Mouse (Mus musculus) liver, embryonic 12.5 days (tissue): ENCODE measurements at regions not wholly inside any gene's neighbourhood (a gene's known extent, or its start where the extent isn't known, plus 50 kb on each side); places are given as distances from the start of the nearest gene placed in this dataset.

Experiments
- ATAC-seq: fragments of 200-750 bp; cut with Nextera tagmentation; 2 replicates; pipeline ENCODE4 v1.8.0; 2017; ENCODE audit warnings: moderate number of reproducible peaks, mild to moderate bottlenecking, moderate library complexity
- H3K27ac ChIP-seq: fragments of 300-500 bp; sonication (generic); 2 replicates; pipeline ENCODE4 v1.5.1; 2016; ENCODE audit warnings: mild to moderate bottlenecking
- H3K27me3 ChIP-seq: fragments of 300-500 bp; sonication (generic); replicated peaks from 2 replicates; pipeline ENCODE4 v1.6.1; 2016; ENCODE audit warnings: mild to moderate bottlenecking, moderate library complexity
- H3K36me3 ChIP-seq: fragments of 300-500 bp; sonication (generic); 2 replicates; pipeline ENCODE4 v1.6.1; 2016; ENCODE audit warnings: mild to moderate bottlenecking, moderate library complexity
- H3K4me1 ChIP-seq: fragments of 300-500 bp; sonication (generic); 2 replicates; pipeline ENCODE4 v1.6.1; 2016
- H3K4me2 ChIP-seq: fragments of 300-500 bp; sonication (generic); 2 replicates; pipeline ENCODE4 v1.6.1; 2016; ENCODE audit warnings: mild to moderate bottlenecking, moderate library complexity
- H3K4me3 ChIP-seq: fragments of 300-500 bp; sonication (generic); 2 replicates; pipeline ENCODE4 v1.5.1; 2016; ENCODE audit warnings: mild to moderate bottlenecking, moderate library complexity
- H3K9ac ChIP-seq: fragments of 300-500 bp; sonication (generic); 2 replicates; pipeline ENCODE4 v1.6.1; 2016; ENCODE audit warnings: mild to moderate bottlenecking, moderate library complexity
- H3K9me3 ChIP-seq: fragments of 300-500 bp; sonication (generic); replicated peaks from 2 replicates; pipeline ENCODE4 v1.6.1; 2016; ENCODE audit warnings: mild to moderate bottlenecking, moderate library complexity
- WGBS: fragments of 180-500 bp; shearing (Covaris S2); methylation state at CpG from one replicate; pipeline ENCODE4 v1.1.7; 2016; ENCODE audit not compliant: insufficient replicate concordance; 5-methylcytosine and 5-hydroxymethylcytosine counted together

- Histone ChIP-seq H3K4me2 (no peak overlapping the region), H3K9ac (no peak overlapping the region), H3K27ac (no peak overlapping the region), H3K27me3 (no peaks in the 10 kb centered on the region), H3K9me3 (no peaks in the 10 kb centered on the region), H3K4me1 (no peaks in the 10 kb centered on the region), H3K36me3 (no peaks in the 10 kb centered on the region), H3K4me3 (no peak overlapping the region)
- WGBS: 55% methylated on average over 3 of the region's 3 CpGs
- ATAC-seq: no peak
Observed at GRCm38 (mm10) chr4:56619054-56619453, 120.8 kb upstream of the Gm26657 start.

GRCm38 (mm10) chr4:56618433-56618832, 121.4 kb upstream of the Gm26657 start:
- WGBS: 54% methylated on average over 5 of the region's 5 CpGs
- H3K4me2 ChIP-seq: no peak overlapping the region
- no peaks in the 10 kb centered on the region for H3K36me3 ChIP-seq
- no peaks in the 10 kb centered on the region for H3K4me1 ChIP-seq
- H3K27me3 ChIP-seq: no peaks in the 10 kb centered on the region
- ATAC-seq: no peak
- no peaks in the 10 kb centered on the region for H3K9me3 ChIP-seq
- no peak overlapping the region for H3K4me3 ChIP-seq
- no peak overlapping the region for H3K27ac ChIP-seq
- no peak overlapping the region for H3K9ac ChIP-seq

- no peak for ATAC-seq
- WGBS: 74% methylated on average over 10 of the region's 10 CpGs
- Histone ChIP-seq H3K36me3 (no peaks in the 10 kb centered on the region), H3K27ac (no peak overlapping the region), H3K4me1 (no peaks in the 10 kb centered on the region), H3K27me3 (no peaks in the 10 kb centered on the region), H3K4me3 (no peak overlapping the region), H3K4me2 (no peak overlapping the region), H3K9ac (no peak overlapping the region), H3K9me3 (no peaks in the 10 kb centered on the region)
Observed at GRCm38 (mm10) chr4:56617661-56618360, 122.1 kb upstream of the Gm26657 start.

- Histone ChIP-seq H3K9me3 (no peaks in the 10 kb centered on the region), H3K9ac (no peak overlapping the region), H3K4me2 (no peak overlapping the region), H3K36me3 (no peaks in the 10 kb centered on the region), H3K4me3 (no peak overlapping the region), H3K27ac (no peak overlapping the region), H3K4me1 (no peaks in the 10 kb centered on the region), H3K27me3 (no peaks in the 10 kb centered on the region)
- 53% methylated on average over 4 of the region's 4 CpGs for WGBS
- no peak for ATAC-seq
Observed at GRCm38 (mm10) chr4:56612325-56612724, 127.5 kb upstream of the Gm26657 start.

GRCm38 (mm10) chr4:56611751-56612150, 128.1 kb upstream of the Gm26657 start:
- ATAC-seq: no peak
- H3K4me3 ChIP-seq: no peak overlapping the region
- no peaks in the 10 kb centered on the region for H3K4me1 ChIP-seq
- H3K27ac ChIP-seq: no peak overlapping the region
- no peak overlapping the region for H3K4me2 ChIP-seq
- no peaks in the 10 kb centered on the region for H3K27me3 ChIP-seq
- no peak overlapping the region for H3K9ac ChIP-seq
- no peaks in the 10 kb centered on the region for H3K9me3 ChIP-seq
- 41% methylated on average over 4 of the region's 4 CpGs for WGBS
- H3K36me3 ChIP-seq: no peaks in the 10 kb centered on the region

- H3K27me3 ChIP-seq: no peaks in the 10 kb centered on the region
- no peak overlapping the region for H3K4me2 ChIP-seq
- no peaks in the 10 kb centered on the region for H3K36me3 ChIP-seq
- WGBS: 66% methylated on average over 6 of the region's 6 CpGs
- no peaks in the 10 kb centered on the region for H3K4me1 ChIP-seq
- no peaks in the 10 kb centered on the region for H3K9me3 ChIP-seq
- no peak for ATAC-seq
- H3K9ac ChIP-seq: no peak overlapping the region
- no peak overlapping the region for H3K4me3 ChIP-seq
- H3K27ac ChIP-seq: no peak overlapping the region
Observed at GRCm38 (mm10) chr4:56610273-56610672, 129.6 kb upstream of the Gm26657 start.

- 57% methylated on average over 4 of the region's 4 CpGs for WGBS
- H3K9me3 ChIP-seq: no peaks in the 10 kb centered on the region
Observed at GRCm38 (mm10) chr4:56608701-56609100, 131.2 kb upstream of the Gm26657 start.

GRCm38 (mm10) chr4:56598398-56598797, 141.5 kb upstream of the Gm26657 start:
- WGBS: 63% methylated on average over 2 of the region's 2 CpGs
- ATAC-seq: no peak

More at GRCm38 (mm10) chr4:56608701-56609100, 131.2 kb upstream of the Gm26657 start:
- no peak for ATAC-seq
- Histone ChIP-seq H3K9ac (no peak overlapping the region), H3K4me3 (no peak overlapping the region), H3K4me1 (no peaks in the 10 kb centered on the region), H3K36me3 (no peaks in the 10 kb centered on the region), H3K4me2 (no peak overlapping the region), H3K27ac (no peak overlapping the region), H3K27me3 (no peaks in the 10 kb centered on the region)

GRCm38 (mm10) chr4:56597931-56598330, 141.9 kb upstream of the Gm26657 start:
- Histone ChIP-seq H3K36me3 (no peaks in the 10 kb centered on the region), H3K9me3 (no peaks in the 10 kb centered on the region), H3K27ac (no peak overlapping the region), H3K27me3 (no peaks in the 10 kb centered on the region), H3K4me1 (no peaks in the 10 kb centered on the region), H3K4me3 (no peak overlapping the region), H3K9ac (no peak overlapping the region), H3K4me2 (no peak overlapping the region)
- ATAC-seq: no peak

More at GRCm38 (mm10) chr4:56598398-56598797, 141.5 kb upstream of the Gm26657 start:
- Histone ChIP-seq H3K9ac (no peak overlapping the region), H3K9me3 (no peaks in the 10 kb centered on the region), H3K4me2 (no peak overlapping the region), H3K4me1 (no peaks in the 10 kb centered on the region), H3K27ac (no peak overlapping the region), H3K27me3 (no peaks in the 10 kb centered on the region), H3K36me3 (no peaks in the 10 kb centered on the region), H3K4me3 (no peak overlapping the region)

- Histone ChIP-seq H3K9ac (no peak overlapping the region), H3K4me1 (no peaks in the 10 kb centered on the region), H3K27ac (no peak overlapping the region), H3K4me3 (no peak overlapping the region), H3K36me3 (no peaks in the 10 kb centered on the region), H3K27me3 (no peaks in the 10 kb centered on the region), H3K9me3 (no peaks in the 10 kb centered on the region), H3K4me2 (no peak overlapping the region)
- ATAC-seq: no peak
- WGBS: 47% methylated on average over 3 of the region's 3 CpGs
Observed at GRCm38 (mm10) chr4:56582405-56582804, 157.5 kb upstream of the Gm26657 start.

- Histone ChIP-seq H3K36me3 (no peaks in the 10 kb centered on the region), H3K9ac (no peak overlapping the region), H3K4me3 (no peak overlapping the region), H3K27me3 (no peaks in the 10 kb centered on the region), H3K9me3 (no peaks in the 10 kb centered on the region), H3K27ac (no peak overlapping the region), H3K4me2 (no peak overlapping the region), H3K4me1 (no peaks in the 10 kb centered on the region)
- ATAC-seq: no peak
- WGBS: 75% methylated on average over 15 of the region's 15 CpGs
Observed at GRCm38 (mm10) chr4:56576837-56577548, 162.9 kb upstream of the Gm26657 start.

- H3K4me2 ChIP-seq: no peak overlapping the region
- no peaks in the 10 kb centered on the region for H3K9me3 ChIP-seq
- no peak overlapping the region for H3K27ac ChIP-seq
- no peaks in the 10 kb centered on the region for H3K36me3 ChIP-seq
- no peak overlapping the region for H3K4me3 ChIP-seq
- H3K4me1 ChIP-seq: no peaks in the 10 kb centered on the region
- no peak overlapping the region for H3K9ac ChIP-seq
- H3K27me3 ChIP-seq: no peaks in the 10 kb centered on the region
- ATAC-seq: no peak
Observed at GRCm38 (mm10) chr4:56552126-56552525, 187.7 kb upstream of the Gm26657 start.
